Mouse (Mus musculus) CH12.LX (cell line): ENCODE data around the gene Slamf8. TPM values are rescaled to one million over a fixed set of nuclear protein-coding genes. Genes with fewer than 3 reads are reported as not detected.

Experiments
- DNase-seq: peaks from one replicate; pipeline ENCODE4 v3.0.0-alpha.2; 2013; ENCODE audit errors: extremely low read depth
- H3K27ac ChIP-seq: 2 replicates; pipeline ENCODE4 v1.5.1; 2012; ENCODE audit warnings: low read depth, mild to moderate bottlenecking, control low read depth, moderate library complexity; ENCODE audit not compliant: insufficient read depth
- H3K27me3 ChIP-seq: replicated peaks from 2 replicates; pipeline ENCODE3; 2012; ENCODE audit warnings: inconsistent platforms
- H3K36me3 ChIP-seq, 2 experiments: replicated peaks in 1 of 2; 2 replicates each; pipeline versions ENCODE3 to v1.6.1; 2012; ENCODE audit warnings: inconsistent platforms in 1 of 2, low read length in 1 of 2, mild to moderate bottlenecking in 1 of 2, mixed read lengths in 1 of 2, moderate library complexity in 1 of 2; ENCODE audit not compliant: control insufficient read depth in 1 of 2, insufficient read depth in 1 of 2
- H3K4me1 ChIP-seq, 2 experiments: 2 replicates each; pipeline ENCODE4 v1.6.1; 2012; ENCODE audit warnings: inconsistent platforms in 1 of 2, moderate library complexity in 1 of 2; ENCODE audit not compliant: insufficient read depth in 2 of 2, control insufficient read depth in 1 of 2
- H3K4me2 ChIP-seq: 2 replicates; pipeline ENCODE4 v1.6.1; 2012; ENCODE audit warnings: low read depth, mild to moderate bottlenecking, control low read depth; ENCODE audit not compliant: poor library complexity, insufficient read depth, severe bottlenecking
- H3K4me3 ChIP-seq, 3 experiments: fragments of 150-350 bp in 1 of 3; sonication (generic) in 1 of 3; replicated peaks in 1 of 3; 2 replicates each; pipeline versions ENCODE3 to v1.5.1; 2011 to 2012; ENCODE audit warnings: low read depth in 2 of 3, low read length in 2 of 3, mild to moderate bottlenecking in 2 of 3, moderate library complexity in 2 of 3, control low read depth in 1 of 3, improper control_type of control experiment in 1 of 3, inconsistent platforms in 1 of 3, mixed read lengths in 1 of 3; ENCODE audit not compliant: poor library complexity in 1 of 3
- H3K79me2 ChIP-seq: replicated peaks from 2 replicates; pipeline ENCODE4 v1.6.1; 2012; ENCODE audit warnings: mild to moderate bottlenecking, moderate library complexity; ENCODE audit not compliant: control insufficient read depth, poor library complexity, insufficient read depth, severe bottlenecking; ENCODE audit errors: extremely low read depth
- H3K9ac ChIP-seq: 2 replicates; pipeline ENCODE4 v1.6.1; 2012; ENCODE audit warnings: low read depth, mild to moderate bottlenecking, control low read depth, moderate library complexity; ENCODE audit not compliant: insufficient read depth
- H3K9me3 ChIP-seq: replicated peaks from 2 replicates; pipeline ENCODE3; 2012; ENCODE audit warnings: low read length, inconsistent platforms, mixed read lengths
- BHLHE40 ChIP-seq: IDR thresholded peaks from 2 replicates; pipeline ENCODE4 v1.6.1; 2011; ENCODE audit warnings: mild to moderate bottlenecking, low read depth, low read length, improper control_type of control experiment
- CHD1 ChIP-seq: IDR thresholded peaks from 2 replicates; pipeline ENCODE4 v1.6.1; 2012; ENCODE audit warnings: low read depth, low read length, improper control_type of control experiment, inconsistent platforms
- CTCF ChIP-seq, 2 experiments: IDR thresholded peaks in 1 of 2; conservative IDR thresholded peaks in 1 of 2; 2 replicates each; pipeline ENCODE4 v1.5.1; 2011 to 2012; ENCODE audit warnings: low read depth in 2 of 2, low read length in 2 of 2, improper control_type of control experiment in 1 of 2, inconsistent platforms in 1 of 2, mild to moderate bottlenecking in 1 of 2, moderate library complexity in 1 of 2
- E2F4 ChIP-seq: IDR thresholded peaks from 2 replicates; pipeline ENCODE4 v1.6.1; 2011; ENCODE audit warnings: low read depth, low read length, improper control_type of control experiment; ENCODE audit not compliant: insufficient replicate concordance
- ETS1 ChIP-seq: conservative IDR thresholded peaks from 2 replicates; pipeline ENCODE4 v1.6.1; 2012; ENCODE audit warnings: low read depth, mild to moderate bottlenecking, inconsistent platforms, low read length, improper control_type of control experiment, moderate library complexity
- JUN ChIP-seq: IDR thresholded peaks from 2 replicates; pipeline ENCODE4 v1.6.1; 2011; ENCODE audit warnings: low read depth, mild to moderate bottlenecking, low read length, improper control_type of control experiment, moderate library complexity; ENCODE audit not compliant: insufficient read depth
- JUND ChIP-seq: conservative IDR thresholded peaks from 2 replicates; pipeline ENCODE4 v1.6.1; 2011; ENCODE audit warnings: low read depth, low read length, improper control_type of control experiment
- KAT2A ChIP-seq: IDR thresholded peaks from 2 replicates; pipeline ENCODE4 v1.6.1; 2012; ENCODE audit warnings: low read length, improper control_type of control experiment, inconsistent platforms; ENCODE audit not compliant: insufficient replicate concordance
- MAZ ChIP-seq: IDR thresholded peaks from 2 replicates; pipeline ENCODE4 v1.6.1; 2012; ENCODE audit warnings: low read depth, mild to moderate bottlenecking, inconsistent platforms, low read length, improper control_type of control experiment, moderate library complexity
- MXI1 ChIP-seq: IDR thresholded peaks from 2 replicates; pipeline ENCODE4 v1.6.1; 2011; ENCODE audit warnings: mild to moderate bottlenecking, low read depth, low read length, improper control_type of control experiment
- MYC ChIP-seq: IDR thresholded peaks from 2 replicates; pipeline ENCODE4 v1.6.1; 2011; ENCODE audit warnings: low read depth, mild to moderate bottlenecking, improper control_type of control experiment, low read length
- NELFE ChIP-seq: IDR thresholded peaks from 2 replicates; pipeline ENCODE4 v1.6.1; 2011; ENCODE audit warnings: low read depth, low read length, improper control_type of control experiment
- NRF1 ChIP-seq: IDR thresholded peaks from 2 replicates; pipeline ENCODE4 v1.6.1; 2014; ENCODE audit warnings: low read depth, mild to moderate bottlenecking, inconsistent platforms, low read length, improper control_type of control experiment, moderate library complexity
- POLR2A ChIP-seq: IDR thresholded peaks from 2 replicates; pipeline ENCODE4 v1.6.1; 2011; ENCODE audit warnings: low read depth, mild to moderate bottlenecking, improper control_type of control experiment, low read length
- POLR2AphosphoS2 ChIP-seq: IDR thresholded peaks from 2 replicates; pipeline ENCODE4 v1.6.1; 2011; ENCODE audit warnings: low read depth, low read length, improper control_type of control experiment
- RAD21 ChIP-seq: IDR thresholded peaks from 2 replicates; pipeline ENCODE4 v1.6.1; 2011; ENCODE audit warnings: low read depth, mild to moderate bottlenecking, low read length, improper control_type of control experiment, moderate library complexity
- RCOR1 ChIP-seq: conservative IDR thresholded peaks from 2 replicates; pipeline ENCODE4 v1.6.1; 2012; ENCODE audit warnings: low read depth, mild to moderate bottlenecking, inconsistent platforms, low read length, improper control_type of control experiment
- TBP ChIP-seq: conservative IDR thresholded peaks from 2 replicates; pipeline ENCODE4 v1.6.1; 2011; ENCODE audit warnings: low read depth, low read length, improper control_type of control experiment
- TCF12 ChIP-seq: IDR thresholded peaks from 2 replicates; pipeline ENCODE4 v1.6.1; 2014; ENCODE audit warnings: low read depth, mild to moderate bottlenecking, inconsistent platforms, low read length, improper control_type of control experiment
- UBTF ChIP-seq: IDR thresholded peaks from 2 replicates; pipeline ENCODE4 v1.6.1; 2012; ENCODE audit warnings: low read depth, mild to moderate bottlenecking, inconsistent platforms, low read length, improper control_type of control experiment, moderate library complexity
- ZC3H11A ChIP-seq: IDR thresholded peaks from 2 replicates; pipeline ENCODE4 v1.6.1; 2012; ENCODE audit warnings: low read depth, mild to moderate bottlenecking, inconsistent platforms, low read length, improper control_type of control experiment
- ZMIZ1 ChIP-seq: IDR thresholded peaks from 2 replicates; pipeline ENCODE4 v1.6.1; 2012; ENCODE audit warnings: low read depth, mild to moderate bottlenecking, inconsistent platforms, low read length, improper control_type of control experiment
- ZNF384 ChIP-seq: IDR thresholded peaks from 2 replicates; pipeline ENCODE4 v1.6.1; 2012; ENCODE audit warnings: low read depth, low read length, improper control_type of control experiment, inconsistent platforms
- dilution Hi-C: fragments of 300-500 bp; cut with MboI; formaldehyde crosslinking; loops from 2 replicates; pipeline ENCODE4 v1.14.3; 2020; ENCODE audit warnings: low sequenced_read_pairs; ENCODE audit not compliant: extremely low pct_unique_long_range_greater_than_20kb, extremely low pct_ligation_motif_present
- in situ Hi-C: fragments of 300-500 bp; cut with MboI; formaldehyde crosslinking; loops from 3 replicates; pipeline ENCODE4 v1.14.3; 2019; ENCODE audit warnings: low sequenced_read_pairs, low pct_ligation_motif_present, low pct_unique_long_range_greater_than_20kb, mixed read lengths
- polyA plus RNA-seq: library from polyadenylated mRNA; unstranded; fragments of >175 nt; gene quantifications from 2 replicates; pipeline ENCODE4 v1.2.1, GENCODE M21; 2012; ENCODE audit warnings: low read depth; ENCODE audit not compliant: insufficient read length
- total RNA-seq, 2 experiments: library from RNA; depleted of rRNA; stranded (reverse); fragments of 300-350 nt in 1 of 2; fragments of >200 nt in 1 of 2; gene quantifications; 2 replicates each; pipeline ENCODE4 v1.2.3; 2012 to 2014

The Slamf8 gene
- total and polyA plus RNA-seq, 3 experiments = 0.30 to 1.8 (median 1.1) TPM

DNA sequence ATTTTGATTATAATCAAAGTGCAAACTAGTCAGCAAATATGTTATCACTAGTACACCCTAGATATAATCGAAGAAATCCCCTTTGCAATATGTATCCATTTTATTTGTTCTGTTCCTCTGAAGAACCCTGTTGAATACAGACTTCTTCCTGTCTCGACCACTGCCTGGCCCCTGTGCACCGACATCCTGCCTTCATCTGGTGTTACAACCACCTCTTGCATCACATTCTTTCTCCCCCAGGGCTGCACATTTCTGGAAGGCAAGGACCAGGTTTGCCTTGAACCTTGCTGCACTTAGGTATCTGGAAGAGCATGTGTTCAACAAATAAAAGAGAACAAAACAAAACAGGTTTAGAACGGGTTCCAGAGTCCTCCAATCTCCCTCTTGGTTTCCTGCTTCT, 25.0 kb upstream of the Slamf8 start:
- no peak overlapping the region for H3K27ac ChIP-seq
- H3K4me2 ChIP-seq = no peak overlapping the region
- in situ Hi-C loops = loop anchor here (25.0 kb wide), 1 partner anchor 203 kb away; no protein-coding TSS in a partner anchor
- H3K9me3 ChIP-seq = no peaks in the 10 kb centered on the region
- TF ChIP-seq UBTF (no peak), BHLHE40 (no peak), MAZ (no peak), RAD21 (no peak), POLR2AphosphoS2 (no peak), MXI1 (no peak), TBP (no peak)
- dilution Hi-C loops = no loop called here
- peaks cover 15% of the 10 kb centered on the region for H3K27me3 ChIP-seq
- no peaks in the 10 kb centered on the region for H3K4me1 ChIP-seq
- H3K4me3 ChIP-seq = no peak overlapping the region
- no peaks in the 10 kb centered on the region for H3K79me2 ChIP-seq
- H3K9ac ChIP-seq = no peak overlapping the region
- DNase-seq = no peak
- H3K36me3 ChIP-seq = no peaks in the 10 kb centered on the region

DNA sequence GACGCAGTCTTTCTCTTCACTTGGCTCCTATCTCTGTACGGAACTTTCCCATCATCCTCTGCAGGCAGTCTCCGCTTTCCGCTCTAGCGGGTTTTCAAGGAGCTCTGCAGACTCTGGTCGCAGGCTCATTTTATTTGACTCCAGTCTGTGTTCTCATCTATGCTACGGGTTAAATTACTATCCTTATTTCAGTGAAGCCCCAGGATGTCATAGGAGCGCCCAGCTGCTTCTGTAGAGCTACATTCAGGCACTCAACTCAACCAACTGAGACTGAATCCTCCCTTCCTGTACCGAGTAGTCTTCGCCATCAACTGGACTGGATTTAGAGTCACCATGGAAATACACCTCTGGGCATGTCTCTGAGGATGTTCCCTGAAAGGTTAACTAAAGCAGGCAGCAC, 24.3 kb upstream of the Slamf8 start:
- no peak overlapping the region for H3K4me3 ChIP-seq
- in situ Hi-C loops = loop anchor here (25.0 kb wide), 1 partner anchor 202 kb away; no protein-coding TSS in a partner anchor
- no peaks in the 10 kb centered on the region for H3K79me2 ChIP-seq
- no peaks in the 10 kb centered on the region for H3K9me3 ChIP-seq
- H3K4me1 ChIP-seq = peaks cover 0 to 5% of the 10 kb centered on the region in 2 experiments; a peak in 1 of 4 replicates
- no peak overlapping the region for H3K9ac ChIP-seq
- H3K4me2 ChIP-seq = no peak overlapping the region
- H3K36me3 ChIP-seq = no peaks in the 10 kb centered on the region
- no peak overlapping the region for H3K27ac ChIP-seq
- TF ChIP-seq E2F4 (no peak), POLR2A (no peak), RCOR1 (no peak), KAT2A (no peak), CTCF (conservative IDR thresholded peaks at IDR 0.05 in 1 of 2, IDR thresholded peaks at IDR 0.05 in 1 of 2; ENCODE audit: low read depth in 2 of 2, low read length in 2 of 2) (no peak), ZC3H11A (no peak), MYC (no peak), CHD1 (no peak), NELFE (no peak), ZNF384 (no peak), ETS1 (no peak), UBTF (no peak), ZMIZ1 (no peak), JUND (no peak), POLR2AphosphoS2 (no peak), TCF12 (no peak), NRF1 (no peak), BHLHE40 (no peak), JUN (no peak)
- dilution Hi-C loops = no loop called here
- DNase-seq = no peak
- peaks cover 18% of the 10 kb centered on the region for H3K27me3 ChIP-seq
